Mouse (Mus musculus) forebrain, postnatal 0 days (tissue): ENCODE data around the gene Nfkbie. TPM values are rescaled to one million over a fixed set of nuclear protein-coding genes. Genes with fewer than 3 reads are reported as not detected.
A peak's percentile ranks its signal among the peaks of the same experiment; 100 is the strongest.

ENCODE experiments used
- ATAC-seq: fragments of 200-750 bp; cut with Nextera tagmentation; 2 replicates; pipeline ENCODE4 v1.8.0; 2017; ENCODE audit warnings: mild to moderate bottlenecking, moderate library complexity
- DNase-seq: peaks from one replicate; pipeline ENCODE4 v3.0.0-alpha.2; 2015
- H3K27ac ChIP-seq: fragments of 300-500 bp; sonication (generic); 2 replicates; pipeline ENCODE4 v1.5.1; 2014; ENCODE audit warnings: low read depth, mild to moderate bottlenecking, antibody characterized with exemption, low read length, moderate library complexity, mixed read lengths
- H3K27me3 ChIP-seq: fragments of 300-500 bp; sonication (generic); 2 replicates; pipeline ENCODE4 v1.6.1; 2014; ENCODE audit warnings: mild to moderate bottlenecking, low read length, mixed read lengths; ENCODE audit not compliant: insufficient read depth
- H3K36me3 ChIP-seq: fragments of 300-500 bp; sonication (generic); 2 replicates; pipeline ENCODE4 v1.6.1; 2014; ENCODE audit warnings: mild to moderate bottlenecking, moderate library complexity; ENCODE audit not compliant: insufficient read depth
- H3K4me1 ChIP-seq: fragments of 300-500 bp; sonication (generic); 2 replicates; pipeline ENCODE4 v1.6.1; 2014; ENCODE audit warnings: antibody characterized with exemption; ENCODE audit not compliant: insufficient read depth
- H3K4me2 ChIP-seq: fragments of 300-500 bp; sonication (generic); 2 replicates; pipeline ENCODE4 v1.6.1; 2014; ENCODE audit warnings: low read depth, mild to moderate bottlenecking, moderate library complexity
- H3K4me3 ChIP-seq: fragments of 300-500 bp; sonication (generic); 2 replicates; pipeline ENCODE4 v1.5.1; 2014; ENCODE audit warnings: low read depth, low read length, mixed read lengths
- H3K9ac ChIP-seq: fragments of 300-500 bp; sonication (generic); 2 replicates; pipeline ENCODE4 v1.6.1; 2014; ENCODE audit warnings: mild to moderate bottlenecking
- H3K9me3 ChIP-seq: fragments of 300-500 bp; sonication (generic); 2 replicates; pipeline ENCODE4 v1.6.1; 2016; ENCODE audit warnings: low read length
- CTCF ChIP-seq: sonication (generic); IDR thresholded peaks from 2 replicates; pipeline ENCODE4 v1.5.1; 2016; ENCODE audit warnings: antibody characterized with exemption, control low read depth, low read depth
- WGBS: fragments of 180-500 bp; shearing (Covaris S2); extraction: QIAGEN DNeasy Blood & Tissue Kit; methylation state at CpG from one replicate; pipeline ENCODE4 v1.1.7; 2014; 5-methylcytosine and 5-hydroxymethylcytosine counted together
- polyA plus RNA-seq: library from polyadenylated mRNA; unstranded; fragments of >200 nt; fragmentation: Nextera tagmentation; extraction: Ambion mirVana; gene quantifications from 2 replicates; pipeline ENCODE4 v1.2.1, GENCODE M21; 2015
- total RNA-seq: library from RNA; depleted of rRNA; stranded (reverse); fragments of >200 nt; gene quantifications from 2 replicates; pipeline ENCODE4 v1.2.3, GENCODE M21; 2014; rRNA removed

The Nfkbie gene
- total RNA-seq, result 2.8 and 3.1 TPM in 2 replicates
- polyA plus RNA-seq, result 2.2 and 2.7 TPM in 2 replicates

DNA sequence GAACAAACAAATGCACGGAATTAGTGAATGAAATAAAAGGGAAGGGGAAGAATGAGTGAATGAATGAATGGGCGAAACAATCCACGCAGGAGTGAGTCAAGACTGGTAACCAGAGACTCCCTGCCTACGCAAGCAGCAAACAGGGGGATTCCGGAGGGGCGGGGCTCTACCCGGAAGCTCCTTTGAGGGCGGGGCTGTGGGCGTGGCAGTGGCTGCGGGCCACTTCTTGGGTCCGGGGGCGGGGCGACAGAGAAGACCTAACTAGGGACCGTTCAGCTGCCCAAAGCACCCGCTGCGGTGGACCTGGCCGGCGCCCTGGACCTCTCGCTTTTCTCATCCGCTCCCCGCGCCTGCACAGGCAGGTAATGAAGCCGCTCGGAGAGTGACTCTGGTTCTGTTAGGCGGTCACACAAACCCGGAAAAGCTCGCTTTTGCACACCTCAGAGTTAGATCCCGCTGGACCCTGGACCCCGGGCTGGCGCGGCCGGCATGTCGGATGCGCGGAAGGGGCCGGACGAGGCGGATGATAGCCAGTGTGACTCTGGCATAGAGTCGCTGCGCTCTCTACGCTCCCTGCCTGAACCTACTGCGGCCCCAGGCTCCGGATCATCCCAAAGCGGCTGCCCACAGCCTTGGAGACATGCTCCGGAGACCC is at the start of gene Nfkbie:
Nfkbie (plus strand) TSS at position 252 of the 655 bp plus-strand sequence.
- DNase-seq, result peak; percentile 85
- H3K27ac ChIP-seq, result no peak within 1 kb of the TSS

GRCm38 (mm10) chr17:45505941-45506465 is 49.5 kb upstream of the Nfkbie start:
- DNase-seq (no peak), ATAC-seq (no peak)
- Histone ChIP-seq H3K27me3 (no peaks in the 10 kb centered on the region), H3K4me3 (no peak overlapping the region), H3K9ac (no peak overlapping the region), H3K4me1 (no peaks in the 10 kb centered on the region), H3K9me3 (no peaks in the 10 kb centered on the region), H3K4me2 (no peak overlapping the region), H3K27ac (no peak overlapping the region), H3K36me3 (peaks cover 7% of the 10 kb centered on the region)
- no peak for TF ChIP-seq CTCF
- WGBS, result 77% methylated on average over 6 of the region's 6 CpGs

More for the DNA sequence above, at the start of gene Nfkbie:
- Histone ChIP-seq H3K4me1 (0 out of 2 replicates have a peak, but pooled peaks cover 6% of the 10 kb centered on the region), H3K27me3 (no peaks in the 10 kb centered on the region), H3K9me3 (no peaks in the 10 kb centered on the region), H3K9ac (peak within 1 kb of the TSS; percentile 56), H3K36me3 (no peaks in the 10 kb centered on the region), H3K4me2 (peak within 1 kb of the TSS; percentile 93), H3K4me3 (peak within 1 kb of the TSS; percentile 53)
- 5% methylated on average over 43 of the region's 45 CpGs for WGBS
- ATAC-seq, result peak; percentile 81
- TF ChIP-seq CTCF, result no peak

- under 1% methylated on average over 42 of the region's 42 CpGs for WGBS
- H3K9me3 ChIP-seq, result no peaks in the 10 kb centered on the region
- no peaks in the 10 kb centered on the region for H3K27me3 ChIP-seq
- H3K36me3 ChIP-seq, result peaks cover 7% of the 10 kb centered on the region
- peak; percentile 90 for TF ChIP-seq CTCF
- peak within 1 kb of the TSS; percentile 61 for H3K4me3 ChIP-seq
- H3K9ac ChIP-seq, result peak within 1 kb of the TSS; percentile 77
- H3K4me2 ChIP-seq, result peak within 1 kb of the TSS; percentile 42
- DNase-seq, result peak; percentile 98
- H3K4me1 ChIP-seq, result no peaks in the 10 kb centered on the region
- peak; percentile 97 for ATAC-seq
- H3K27ac ChIP-seq, result peak within 1 kb of the TSS; percentile 89
These were observed 48.8 kb upstream of the Nfkbie start, which contains the start of gene Aars2 for GRCm38 (mm10) chr17:45506700-45507189. Aars2 (plus strand) TSS chr17:45506841.

DNA sequence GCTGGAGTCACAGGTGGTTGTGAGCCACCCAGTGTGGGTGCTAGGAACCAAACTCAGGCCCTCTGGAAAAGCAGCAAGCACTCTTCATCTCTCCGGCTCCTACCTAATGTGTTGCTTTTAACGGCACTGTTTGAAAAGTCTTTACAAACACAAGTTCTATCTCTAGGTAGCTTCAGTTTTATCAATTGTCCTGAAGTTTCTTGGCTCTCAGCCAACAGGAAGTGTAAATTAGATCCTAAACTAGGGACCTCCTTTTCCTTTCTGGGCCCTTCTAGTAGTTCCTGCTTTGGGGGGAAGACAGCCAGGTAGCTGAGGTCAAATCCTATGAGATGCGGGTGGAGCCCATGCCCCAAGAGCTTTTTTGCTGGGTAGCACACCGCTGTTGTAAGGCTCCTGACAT is 44.6 kb upstream of the Nfkbie start:
- no peak overlapping the region for H3K4me2 ChIP-seq
- 95% methylated on average over 4 of the region's 4 CpGs for WGBS
- no peaks in the 10 kb centered on the region for H3K9me3 ChIP-seq
- no peak for TF ChIP-seq CTCF
- DNase-seq (no peak), ATAC-seq (no peak)
- no peak overlapping the region for H3K4me3 ChIP-seq
- H3K27me3 ChIP-seq, result no peaks in the 10 kb centered on the region
- no peaks in the 10 kb centered on the region for H3K4me1 ChIP-seq
- peaks cover 7% of the 10 kb centered on the region for H3K36me3 ChIP-seq
- H3K27ac ChIP-seq, result no peak overlapping the region
- H3K9ac ChIP-seq, result no peak overlapping the region

GRCm38 (mm10) chr17:45511757-45512156 is 43.7 kb upstream of the Nfkbie start:
- WGBS, result 93% methylated on average over 4 of the region's 4 CpGs
- peaks cover 7% of the 10 kb centered on the region for H3K36me3 ChIP-seq
- TF ChIP-seq CTCF, result no peak
- no peak overlapping the region for H3K4me3 ChIP-seq
- no peak overlapping the region for H3K4me2 ChIP-seq
- no peaks in the 10 kb centered on the region for H3K27me3 ChIP-seq
- no peak overlapping the region for H3K27ac ChIP-seq
- DNase-seq (no peak), ATAC-seq (no peak)
- no peaks in the 10 kb centered on the region for H3K9me3 ChIP-seq
- H3K4me1 ChIP-seq, result no peaks in the 10 kb centered on the region
- H3K9ac ChIP-seq, result no peak overlapping the region

DNA sequence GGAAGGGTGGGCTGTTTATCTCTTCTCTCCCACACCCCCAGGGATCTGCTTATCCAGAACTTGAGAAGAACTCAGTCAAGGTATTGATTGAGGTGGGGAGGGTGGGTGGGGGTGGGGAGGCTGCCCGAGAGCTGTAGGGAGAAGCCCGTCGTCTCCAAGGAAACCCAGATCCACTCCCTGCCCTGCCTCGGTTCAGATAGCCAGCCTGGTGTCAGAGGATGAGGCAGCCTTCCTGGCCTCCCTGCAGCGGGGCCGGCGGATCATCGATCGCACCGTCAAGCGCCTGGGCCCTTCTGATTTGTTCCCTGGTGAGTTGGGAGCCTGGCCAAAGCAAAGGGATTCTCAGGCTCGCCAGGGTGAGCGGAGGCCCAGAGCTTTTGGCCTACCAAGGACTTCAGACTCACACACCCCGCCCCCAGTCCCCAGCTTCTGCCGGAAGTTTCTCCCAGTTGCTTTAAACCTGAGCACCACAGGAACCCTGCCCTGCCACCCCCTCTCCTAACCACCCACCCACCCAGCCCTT is 40.2 kb upstream of the Nfkbie start:
- peaks cover 11% of the 10 kb centered on the region for H3K36me3 ChIP-seq
- H3K9me3 ChIP-seq, result no peaks in the 10 kb centered on the region
- H3K27me3 ChIP-seq, result no peaks in the 10 kb centered on the region
- ATAC-seq, result no peak
- H3K27ac ChIP-seq, result no peak overlapping the region
- no peak overlapping the region for H3K4me3 ChIP-seq
- 46% methylated on average over 15 of the region's 15 CpGs for WGBS
- H3K4me2 ChIP-seq, result no peak overlapping the region
- no peak for TF ChIP-seq CTCF
- no peaks in the 10 kb centered on the region for H3K4me1 ChIP-seq
- no peak overlapping the region for H3K9ac ChIP-seq
- no peak for DNase-seq

DNA sequence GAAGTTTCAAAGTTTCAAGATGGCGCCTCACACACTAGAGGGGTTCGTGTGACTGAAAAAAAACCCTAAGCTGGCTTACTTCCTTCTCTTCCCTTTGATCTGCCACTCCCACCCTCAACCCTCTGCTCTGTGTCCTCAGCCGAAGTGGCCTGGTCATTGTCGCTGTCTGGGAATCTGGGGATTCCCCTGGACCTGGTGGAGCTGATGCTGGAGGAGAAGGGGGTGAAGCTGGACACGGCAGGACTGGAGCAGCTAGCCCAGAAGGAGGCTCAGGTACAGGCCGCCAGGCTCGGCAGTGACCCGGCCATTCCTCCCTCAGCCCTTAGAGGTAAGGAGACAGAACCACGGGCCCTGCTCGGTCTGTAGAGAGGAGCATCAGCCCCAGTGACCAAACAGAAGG is 39.7 kb upstream of the Nfkbie start:
- TF ChIP-seq CTCF, result no peak
- H3K9me3 ChIP-seq, result no peaks in the 10 kb centered on the region
- no peaks in the 10 kb centered on the region for H3K4me1 ChIP-seq
- no peak overlapping the region for H3K27ac ChIP-seq
- WGBS, result 91% methylated on average over 10 of the region's 10 CpGs
- no peak overlapping the region for H3K4me2 ChIP-seq
- DNase-seq (no peak), ATAC-seq (no peak)
- H3K27me3 ChIP-seq, result no peaks in the 10 kb centered on the region
- no peak overlapping the region for H3K4me3 ChIP-seq
- H3K36me3 ChIP-seq, result peaks cover 15% of the 10 kb centered on the region
- no peak overlapping the region for H3K9ac ChIP-seq
